Mouse (Mus musculus) cortical plate, adult 2 months (tissue): Measurements from ENCODE around the gene Tnk1.

Experiments
- CTCF ChIP-seq: fragments of 200-500 bp; IDR thresholded peaks from 2 replicates; pipeline ENCODE4 v1.5.1; 2011; ENCODE audit warnings: mild to moderate bottlenecking, control low read depth, low read length; ENCODE audit not compliant: insufficient read depth; ENCODE audit errors: extremely low read depth
- POLR2A ChIP-seq: fragments of 200-500 bp; IDR thresholded peaks from 2 replicates; pipeline ENCODE4 v1.6.1; 2011; ENCODE audit warnings: mild to moderate bottlenecking, low read length, control low read depth; ENCODE audit not compliant: insufficient read depth; ENCODE audit errors: extremely low read depth

- no peak for TF ChIP-seq CTCF
- no peak for TF ChIP-seq POLR2A
Measured at GRCm38 (mm10) chr11:69846738-69847688, 11.5 kb downstream of the Tnk1 start.
